Mouse (Mus musculus) embryonic facial prominence, embryonic 14.5 days (tissue): ENCODE data around the gene Ttll5. TPM values are rescaled to one million over a fixed set of nuclear protein-coding genes. Genes with fewer than 3 reads are reported as not detected.
A peak's percentile ranks its signal among the peaks of the same experiment; 100 is the strongest.

Experiments used
- ATAC-seq: fragments of 200-750 bp; cut with Nextera tagmentation; 2 replicates; pipeline ENCODE4 v1.8.0; 2017; ENCODE audit warnings: low read depth, moderate number of reproducible peaks, moderate TSS enrichment
- DNase-seq: peaks from one replicate; pipeline ENCODE4 v3.0.0-alpha.2; 2015; ENCODE audit warnings: low spot score
- H3K27ac ChIP-seq: fragments of 300-500 bp; sonication (generic); replicated peaks from 2 replicates; pipeline ENCODE4 v1.5.1; 2014; ENCODE audit warnings: low read depth, mild to moderate bottlenecking, low read length, moderate library complexity
- H3K27me3 ChIP-seq: fragments of 300-500 bp; sonication (generic); replicated peaks from 2 replicates; pipeline ENCODE4 v1.6.1; 2014; ENCODE audit warnings: low read length; ENCODE audit not compliant: control insufficient read depth, insufficient read depth
- H3K36me3 ChIP-seq: fragments of 300-500 bp; sonication (generic); 2 replicates; pipeline ENCODE4 v1.6.1; 2014; ENCODE audit warnings: low read length, mixed read lengths; ENCODE audit not compliant: control insufficient read depth, insufficient read depth
- H3K4me1 ChIP-seq: fragments of 300-500 bp; sonication (generic); 2 replicates; pipeline ENCODE4 v1.6.1; 2014; ENCODE audit warnings: antibody characterized with exemption, low read length; ENCODE audit not compliant: control insufficient read depth, insufficient read depth
- H3K4me2 ChIP-seq: fragments of 300-500 bp; sonication (generic); 2 replicates; pipeline ENCODE4 v1.6.1; 2014; ENCODE audit warnings: low read depth, mild to moderate bottlenecking, low read length, moderate library complexity, mixed read lengths
- H3K4me3 ChIP-seq: fragments of 300-500 bp; sonication (generic); 2 replicates; pipeline ENCODE4 v1.5.1; 2014; ENCODE audit warnings: low read depth, mild to moderate bottlenecking, low read length
- H3K9ac ChIP-seq: fragments of 300-500 bp; sonication (generic); 2 replicates; pipeline ENCODE4 v1.6.1; 2014; ENCODE audit warnings: low read depth, mild to moderate bottlenecking, low read length, moderate library complexity, mixed read lengths
- H3K9me3 ChIP-seq: fragments of 300-500 bp; sonication (generic); 2 replicates; pipeline ENCODE4 v1.6.1; 2016; ENCODE audit warnings: low read length; ENCODE audit not compliant: control insufficient read depth
- WGBS: fragments of 180-500 bp; shearing (Covaris S2); extraction: QIAGEN DNeasy Blood & Tissue Kit; methylation state at CpG from one replicate; pipeline ENCODE4 v1.1.7; 2014; 5-methylcytosine and 5-hydroxymethylcytosine counted together
- polyA plus RNA-seq: library from polyadenylated mRNA; unstranded; fragments of >200 nt; fragmentation: Nextera tagmentation; extraction: Ambion mirVana; gene quantifications from 2 replicates; pipeline ENCODE4 v1.2.1, GENCODE M21; 2014

Gene Ttll5
- polyA plus RNA-seq, 1 experiment from 2014 or later: 12.4 TPM

GRCm38 (mm10) chr12:85955690-85956089 is 131.2 kb downstream of the Ttll5 start:
- DNase-seq (no peak), ATAC-seq (no peak)
- Histone ChIP-seq H3K9ac (no peak overlapping the region), H3K4me1 (peaks cover 16% of the 10 kb centered on the region), H3K27me3 (no peaks in the 10 kb centered on the region), H3K4me2 (no peak overlapping the region), H3K4me3 (no peak overlapping the region), H3K27ac (no peak overlapping the region), H3K9me3 (no peaks in the 10 kb centered on the region), H3K36me3 (peaks cover 7% of the 10 kb centered on the region)
- 48% methylated on average over 3 of the region's 3 CpGs for WGBS

GRCm38 (mm10) chr12:85956251-85956650 is 131.8 kb downstream of the Ttll5 start:
- H3K4me1 ChIP-seq: peaks cover 17% of the 10 kb centered on the region

GRCm38 (mm10) chr12:85958460-85958859 is 134.0 kb downstream of the Ttll5 start:
- no peak overlapping the region for H3K9ac ChIP-seq
- H3K9me3 ChIP-seq: no peaks in the 10 kb centered on the region
- WGBS: 76% methylated on average over 2 of the region's 2 CpGs
- H3K27ac ChIP-seq: no peak overlapping the region
- peaks cover 28% of the 10 kb centered on the region for H3K4me1 ChIP-seq
- no peaks in the 10 kb centered on the region; the same call in 1 of the 2 replicates for H3K36me3 ChIP-seq
- H3K4me2 ChIP-seq: no peak overlapping the region
- ATAC-seq (no peak), DNase-seq (no peak)
- no peaks in the 10 kb centered on the region for H3K27me3 ChIP-seq
- no peak overlapping the region for H3K4me3 ChIP-seq

More at GRCm38 (mm10) chr12:85956251-85956650, 131.8 kb downstream of the Ttll5 start:
- Histone ChIP-seq H3K36me3 (peaks cover 7% of the 10 kb centered on the region), H3K4me3 (no peak overlapping the region), H3K9ac (no peak overlapping the region), H3K9me3 (no peaks in the 10 kb centered on the region), H3K4me2 (no peak overlapping the region), H3K27me3 (no peaks in the 10 kb centered on the region), H3K27ac (no peak overlapping the region; the same call in 1 of the 2 replicates)
- DNase-seq (no peak), ATAC-seq (no peak)
- 64% methylated on average over 6 of the region's 6 CpGs for WGBS

GRCm38 (mm10) chr12:85959822-85960501 is 135.5 kb downstream of the Ttll5 start:
- no peaks in the 10 kb centered on the region; the same call in 1 of the 2 replicates for H3K36me3 ChIP-seq
- no peak overlapping the region for H3K9ac ChIP-seq
- H3K27ac ChIP-seq: peak overlapping the region; percentile 67
- no peaks in the 10 kb centered on the region for H3K27me3 ChIP-seq
- no peaks in the 10 kb centered on the region for H3K9me3 ChIP-seq
- no peak overlapping the region for H3K4me3 ChIP-seq
- WGBS: 37% methylated on average over 10 of the region's 10 CpGs
- ATAC-seq (peak; percentile 47), DNase-seq (peak; percentile 69)
- no peak overlapping the region for H3K4me2 ChIP-seq
- H3K4me1 ChIP-seq: peaks cover 34% of the 10 kb centered on the region

GRCm38 (mm10) chr12:85960699-85961098 is 136.2 kb downstream of the Ttll5 start:
- Histone ChIP-seq H3K9me3 (no peaks in the 10 kb centered on the region), H3K36me3 (no peaks in the 10 kb centered on the region; the same call in 1 of the 2 replicates), H3K27ac (peak overlapping the region; percentile 67), H3K4me2 (no peak overlapping the region), H3K9ac (no peak overlapping the region), H3K4me1 (peaks cover 34% of the 10 kb centered on the region), H3K27me3 (no peaks in the 10 kb centered on the region), H3K4me3 (no peak overlapping the region)
- 72% methylated on average over 4 of the region's 4 CpGs for whole genome bisulfite sequencing
- no peak for DNase-seq
- ATAC-seq: no peak

- Histone ChIP-seq H3K27me3 (no peaks in the 10 kb centered on the region), H3K4me3 (no peak overlapping the region), H3K27ac (0 out of 2 replicates have a peak overlapping the region, but pooled peaks have one; percentile 33), H3K9me3 (no peaks in the 10 kb centered on the region), H3K36me3 (no peaks in the 10 kb centered on the region), H3K4me1 (peaks cover 34% of the 10 kb centered on the region), H3K9ac (0 out of 2 replicates have a peak overlapping the region, but pooled peaks have one; percentile 14), H3K4me2 (no peak overlapping the region)
- 68% methylated on average over 2 of the region's 2 CpGs for WGBS
- ATAC-seq (no peak), DNase-seq (no peak)
Observed at GRCm38 (mm10) chr12:85963160-85963559, 138.7 kb downstream of the Ttll5 start.

- H3K27ac ChIP-seq: peak overlapping the region; percentile 24
- DNase-seq: peak; percentile 61
- no peak overlapping the region for H3K4me3 ChIP-seq
- ATAC-seq: no peak
- no peak overlapping the region for H3K9ac ChIP-seq
- H3K4me1 ChIP-seq: peaks cover 34% of the 10 kb centered on the region
- H3K4me2 ChIP-seq: no peak overlapping the region
- H3K27me3 ChIP-seq: no peaks in the 10 kb centered on the region
- no peaks in the 10 kb centered on the region for H3K9me3 ChIP-seq
- H3K36me3 ChIP-seq: no peaks in the 10 kb centered on the region
- 59% methylated on average over 11 of the region's 11 CpGs for WGBS
Observed at GRCm38 (mm10) chr12:85963699-85964098, 139.2 kb downstream of the Ttll5 start.

GRCm38 (mm10) chr12:85964436-85964835 is 140.0 kb downstream of the Ttll5 start:
- DNase-seq: no peak
- Histone ChIP-seq H3K9me3 (no peaks in the 10 kb centered on the region), H3K4me1 (peaks cover 28% of the 10 kb centered on the region), H3K9ac (no peak overlapping the region), H3K27ac (no peak overlapping the region), H3K4me3 (no peak overlapping the region), H3K27me3 (no peaks in the 10 kb centered on the region), H3K4me2 (no peak overlapping the region), H3K36me3 (no peaks in the 10 kb centered on the region)
- ATAC-seq: no peak
- 72% methylated on average over 3 of the region's 3 CpGs for WGBS

- Histone ChIP-seq H3K9ac (no peak overlapping the region), H3K4me1 (peaks cover 25% of the 10 kb centered on the region), H3K27ac (no peak overlapping the region), H3K36me3 (no peaks in the 10 kb centered on the region), H3K4me3 (no peak overlapping the region), H3K27me3 (no peaks in the 10 kb centered on the region), H3K9me3 (no peaks in the 10 kb centered on the region), H3K4me2 (no peak overlapping the region)
- ATAC-seq (no peak), DNase-seq (no peak)
Observed at GRCm38 (mm10) chr12:85967812-85968211, 143.4 kb downstream of the Ttll5 start.
